Mouse (Mus musculus): ENCODE results near the gene Tbc1d25.

DNA sequence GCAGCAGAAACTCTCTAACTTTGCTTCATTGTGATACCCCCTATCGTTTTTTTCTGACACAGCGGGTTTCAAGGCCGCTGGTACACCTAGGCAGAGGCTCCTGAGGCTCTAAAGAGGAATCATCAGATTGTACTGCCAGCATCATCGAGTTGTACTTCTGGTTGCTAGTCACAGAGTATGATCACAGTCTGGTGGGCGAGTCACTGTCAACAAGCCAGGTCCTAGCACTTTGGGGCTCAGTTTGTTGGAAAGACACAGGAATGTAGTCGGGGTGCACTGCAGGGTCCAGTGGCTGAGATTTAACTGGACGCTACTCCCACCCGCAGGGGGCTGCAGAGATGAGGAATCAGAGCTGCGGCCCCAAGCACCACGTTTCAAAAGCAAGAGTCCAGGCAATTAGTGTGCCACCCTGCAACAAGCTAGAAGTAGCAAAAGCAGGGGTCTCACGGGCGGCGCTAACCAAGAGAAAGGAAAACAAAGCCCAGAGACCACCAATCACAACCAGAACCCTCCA, 16.2 kb upstream of the Tbc1d25 start:
- TF ChIP-seq CTCF (IDR thresholded peaks at IDR 0.05; ENCODE audit: low read depth) (no peak), EP300 (IDR thresholded peaks at IDR 0.05; ENCODE audit: low read depth) (no peak)

Data from heart, postnatal 0 days (tissue).